Mouse (Mus musculus) A20 (cell line): Measurements from ENCODE around the gene Olfr926.
"Not testable (repeated sequence)": the region's sequence is repeated elsewhere in the genome, so short reads cannot be mapped to it uniquely, and the experiment has no call there.

Source experiments
- DNase-seq: peaks from one replicate; pipeline ENCODE4 v3.0.0-alpha.2; 2011; ENCODE audit warnings: low read depth, low spot score

Olfr926 gene

DNA sequence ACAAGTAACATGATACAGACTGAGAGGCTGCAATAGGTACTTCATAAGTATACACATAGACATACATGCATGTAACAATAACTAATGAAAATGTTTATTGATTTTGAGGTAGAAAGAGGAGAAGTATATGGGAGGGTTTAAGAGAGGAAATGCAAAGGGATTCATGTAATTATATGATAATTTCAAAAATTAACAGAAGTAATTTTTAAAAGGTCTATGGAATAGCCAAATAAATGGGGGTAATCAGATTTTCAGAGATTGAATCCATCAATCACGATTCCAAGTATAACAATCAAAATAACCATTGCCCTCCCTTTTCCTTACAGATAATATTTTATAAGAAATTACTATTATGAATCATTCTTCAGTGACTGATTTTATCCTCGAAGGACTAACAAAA is at the start of gene Olfr926:
TSS of gene Olfr926 (plus strand) at position 301 of the 400 bp plus-strand sequence.
- DNase-seq = no peak

DNA sequence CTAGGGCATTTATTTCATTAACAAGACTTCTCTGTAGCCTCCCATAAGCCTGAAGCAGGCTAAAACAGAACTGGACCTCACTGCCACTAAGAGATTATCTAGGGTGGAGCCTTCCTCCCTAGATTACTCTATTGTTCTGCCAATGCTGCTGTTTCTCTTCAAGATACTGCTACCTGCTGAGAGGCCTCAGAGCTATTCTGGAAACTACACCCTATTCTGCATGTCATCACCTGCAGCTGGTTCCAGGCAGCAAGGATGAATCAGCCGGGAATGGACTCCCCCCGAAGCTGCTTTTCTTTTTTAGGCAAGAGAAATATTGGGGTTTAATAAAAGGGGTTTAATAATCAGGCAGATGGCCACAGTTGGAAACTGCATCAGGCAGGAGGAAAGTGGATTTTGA is 43.9 kb upstream of the Olfr926 start:
- no peak for DNase-seq

GRCm38 (mm10) chr9:38844149-38844548 is 32.8 kb upstream of the Olfr926 start, which contains the start of gene Olfr924:
Gene Olfr924, plus strand, starts transcription at chr9:38844449.
- DNase-seq = no peak

DNA sequence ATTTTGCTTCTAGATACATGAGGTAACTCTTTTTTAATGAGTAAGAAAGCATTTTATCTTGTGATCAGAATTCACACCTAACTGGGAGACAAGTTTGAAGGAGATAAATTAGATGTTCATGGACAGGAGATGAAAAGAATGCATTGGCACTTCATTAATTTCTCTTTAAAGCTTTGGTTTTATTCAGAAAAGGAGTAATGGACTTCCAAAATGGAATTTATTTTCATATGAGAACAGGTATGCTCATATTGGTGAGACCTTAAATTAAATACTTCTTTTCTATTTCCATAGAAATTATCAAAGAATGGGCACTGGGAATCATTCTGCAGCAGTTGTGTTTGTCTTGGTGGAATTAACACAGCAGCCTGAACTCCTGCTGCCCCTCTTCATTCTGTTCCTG is 22.2 kb upstream of the Olfr926 start, which contains the start of gene Olfr26:
TSS of gene Olfr26 (plus strand) at position 301 of the 400 bp plus-strand sequence.
- DNase-seq = no peak

DNA sequence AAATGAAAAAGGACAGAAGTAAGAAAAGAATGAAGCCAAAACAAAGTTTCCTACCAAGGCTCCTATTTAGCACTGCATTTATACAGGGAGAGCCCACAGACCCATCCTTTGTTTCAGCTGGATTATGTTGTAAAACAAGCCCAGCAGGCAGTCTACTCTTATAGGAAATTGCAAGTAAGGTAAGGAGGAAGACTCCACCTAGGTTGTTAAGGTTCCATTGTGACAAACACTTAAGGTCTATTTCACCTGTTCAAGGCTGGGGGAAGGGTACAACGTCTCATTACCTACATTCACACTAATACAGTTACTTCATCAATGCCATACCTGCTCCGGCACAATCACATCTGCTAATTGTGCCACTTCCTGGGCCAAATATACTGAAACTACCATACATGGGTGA is 2.0 kb upstream of the Olfr926 start:
- not testable (repeated sequence) for DNase-seq
